Mouse (Mus musculus): Measurements from ENCODE around the gene Hspb1. TPM values are rescaled to one million over a fixed set of nuclear protein-coding genes. Genes with fewer than 3 reads are reported as not detected.

Gene Hspb1
- polyA plus RNA-seq, 1 experiment, result 638 TPM

DNA sequence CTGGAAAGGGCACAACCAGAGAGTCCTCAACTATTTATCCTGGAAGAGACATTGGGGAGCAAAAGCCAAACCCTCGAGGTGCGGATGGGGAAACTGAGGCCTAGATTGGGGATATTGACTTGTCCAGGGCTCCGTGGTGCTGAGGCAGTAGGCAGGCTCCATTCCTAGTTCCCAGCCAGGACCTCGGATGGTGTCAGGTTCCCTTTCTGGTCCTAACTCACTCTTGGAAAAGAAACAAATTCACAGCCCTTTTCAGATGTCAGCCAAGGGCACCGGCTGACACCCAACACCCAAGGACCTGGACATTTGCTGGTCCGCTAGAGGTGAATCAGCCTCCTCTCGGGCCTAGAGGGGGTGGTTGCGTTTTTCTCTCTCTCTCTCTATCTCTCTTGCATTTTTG lies 21.1 kb upstream of the Hspb1 start:
- Histone ChIP-seq H3K36me3 (ENCODE audit: control insufficient read depth, insufficient read depth) (no peaks in the 10 kb centered on the region), H3K79me3 (ENCODE audit: low read depth) (no peaks in the 10 kb centered on the region), H3K4me3 (ENCODE audit: insufficient read depth, poor library complexity, severe bottlenecking) (no peak overlapping the region), H3ac (ENCODE audit: control insufficient read depth, insufficient read length, low read depth) (no peak overlapping the region), H3K27me3 (ENCODE audit: control insufficient read depth, insufficient read depth, insufficient read length) (peaks cover 23% of the 10 kb centered on the region), H3K79me2 (ENCODE audit: control insufficient read depth, insufficient read depth) (no peaks in the 10 kb centered on the region)
- TF ChIP-seq CTCF (IDR thresholded peaks at IDR 0.05; ENCODE audit: control insufficient read depth, insufficient read depth, insufficient read length) (no peak), MAX (IDR thresholded peaks at IDR 0.05) (no peak), MYOD1 (IDR thresholded peaks at IDR 0.05; ENCODE audit: control insufficient read depth, insufficient read length, low read depth) (no peak), MYOG (IDR thresholded peaks at IDR 0.05; ENCODE audit: control insufficient read depth, extremely low read depth, insufficient read length) (no peak), CEBPB (IDR thresholded peaks at IDR 0.05; ENCODE audit: low read depth) (no peak), FOSL1 (IDR thresholded peaks at IDR 0.05; ENCODE audit: insufficient read depth, low read length, poor library complexity, severe bottlenecking) (no peak), USF1 (IDR thresholded peaks at IDR 0.05; ENCODE audit: low read depth) (no peak)

DNA sequence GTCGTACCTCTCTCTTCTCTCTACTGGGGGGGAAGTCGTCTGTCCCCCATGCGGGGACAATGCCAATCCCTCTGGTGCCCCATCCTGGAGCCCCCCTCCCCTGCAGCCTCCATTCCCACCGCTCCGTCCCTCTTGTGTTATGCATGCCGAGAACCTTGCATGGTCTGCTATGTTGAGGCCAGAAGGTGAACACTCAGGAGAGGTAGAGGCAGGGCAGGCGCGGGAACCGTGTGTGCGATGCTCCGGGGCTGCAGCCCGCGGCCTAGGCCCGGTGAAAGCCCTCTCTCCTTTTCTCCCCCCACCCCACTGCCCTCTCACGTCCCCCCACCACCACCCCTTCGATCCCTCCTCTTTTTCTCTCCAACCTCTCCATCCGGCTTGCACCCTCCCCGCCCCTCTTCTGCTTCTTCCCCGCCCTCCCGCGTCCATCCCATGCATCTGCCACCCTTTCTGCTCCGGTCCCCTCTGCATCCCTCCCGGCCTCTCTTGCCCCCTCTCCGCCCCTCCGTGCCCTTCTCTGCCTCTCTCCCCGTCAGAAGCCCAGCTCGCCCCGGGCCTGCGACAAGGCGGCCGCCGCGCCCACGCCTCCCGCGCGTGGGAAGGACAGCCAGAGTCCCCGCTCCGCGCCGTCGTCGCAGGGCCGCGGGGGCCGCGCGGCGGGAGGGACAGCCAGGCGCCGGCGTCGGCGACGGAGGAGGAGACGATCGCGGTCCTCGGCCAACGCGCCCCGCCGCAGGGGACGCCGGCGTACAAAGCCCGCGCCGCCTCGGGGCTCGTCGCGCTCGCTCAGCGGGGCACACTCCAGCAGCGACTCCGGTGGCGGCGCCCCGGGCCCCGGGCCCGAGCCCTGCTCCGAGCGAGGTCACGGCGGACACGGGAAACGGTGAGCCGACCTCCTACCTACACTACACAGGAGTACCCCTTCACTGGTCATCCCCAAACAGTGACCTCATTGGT lies 19.8 kb upstream of the Hspb1 start:
- no peaks in the 10 kb centered on the region for H3K36me3 ChIP-seq (ENCODE audit: control insufficient read depth, insufficient read depth)
- no peaks in the 10 kb centered on the region for H3K79me3 ChIP-seq (ENCODE audit: low read depth)
- H3K79me2 ChIP-seq (ENCODE audit: control insufficient read depth, insufficient read depth), result no peaks in the 10 kb centered on the region
- H3K27me3 ChIP-seq (ENCODE audit: control insufficient read depth, insufficient read depth, insufficient read length), result peaks cover 23% of the 10 kb centered on the region
- H3ac ChIP-seq (ENCODE audit: control insufficient read depth, insufficient read length, low read depth), result no peak overlapping the region
- H3K4me3 ChIP-seq (ENCODE audit: insufficient read depth, poor library complexity, severe bottlenecking), result no peak overlapping the region
- TF ChIP-seq CTCF (IDR thresholded peaks at IDR 0.05; ENCODE audit: control insufficient read depth, insufficient read depth, insufficient read length) (no peak), MYOG (IDR thresholded peaks at IDR 0.05; ENCODE audit: control insufficient read depth, extremely low read depth, insufficient read length) (no peak), MYOD1 (IDR thresholded peaks at IDR 0.05; ENCODE audit: control insufficient read depth, insufficient read length, low read depth) (no peak), CEBPB (IDR thresholded peaks at IDR 0.05; ENCODE audit: low read depth) (no peak), USF1 (IDR thresholded peaks at IDR 0.05; ENCODE audit: low read depth) (no peak), FOSL1 (IDR thresholded peaks at IDR 0.05; ENCODE audit: insufficient read depth, low read length, poor library complexity, severe bottlenecking) (no peak), MAX (IDR thresholded peaks at IDR 0.05) (no peak)

GRCm38 (mm10) chr5:135868653-135869052 lies 19.1 kb upstream of the Hspb1 start:
- Histone ChIP-seq H3K79me3 (ENCODE audit: low read depth) (no peaks in the 10 kb centered on the region), H3K79me2 (ENCODE audit: control insufficient read depth, insufficient read depth) (no peaks in the 10 kb centered on the region), H3K27me3 (ENCODE audit: control insufficient read depth, insufficient read depth, insufficient read length) (peaks cover 19% of the 10 kb centered on the region), H3K36me3 (ENCODE audit: control insufficient read depth, insufficient read depth) (no peaks in the 10 kb centered on the region), H3K4me3 (ENCODE audit: insufficient read depth, poor library complexity, severe bottlenecking) (no peak overlapping the region), H3ac (ENCODE audit: control insufficient read depth, insufficient read length, low read depth) (no peak overlapping the region)
- TF ChIP-seq MYOD1 (IDR thresholded peaks at IDR 0.05; ENCODE audit: control insufficient read depth, insufficient read length, low read depth) (no peak), MAX (IDR thresholded peaks at IDR 0.05) (no peak), USF1 (IDR thresholded peaks at IDR 0.05; ENCODE audit: low read depth) (no peak), MYOG (IDR thresholded peaks at IDR 0.05; ENCODE audit: control insufficient read depth, extremely low read depth, insufficient read length) (no peak), CTCF (IDR thresholded peaks at IDR 0.05; ENCODE audit: control insufficient read depth, insufficient read depth, insufficient read length) (no peak), CEBPB (IDR thresholded peaks at IDR 0.05; ENCODE audit: low read depth) (no peak)

- Histone ChIP-seq H3K36me3 (ENCODE audit: control insufficient read depth, insufficient read depth) (no peaks in the 10 kb centered on the region), H3K79me2 (ENCODE audit: control insufficient read depth, insufficient read depth) (no peaks in the 10 kb centered on the region), H3K4me3 (ENCODE audit: insufficient read depth, poor library complexity, severe bottlenecking) (no peak overlapping the region), H3K79me3 (ENCODE audit: low read depth) (no peaks in the 10 kb centered on the region), H3ac (ENCODE audit: control insufficient read depth, insufficient read length, low read depth) (no peak overlapping the region), H3K27me3 (ENCODE audit: control insufficient read depth, insufficient read depth, insufficient read length) (peaks cover 12% of the 10 kb centered on the region)
- TF ChIP-seq USF1 (IDR thresholded peaks at IDR 0.05; ENCODE audit: low read depth) (no peak), MAX (IDR thresholded peaks at IDR 0.05) (no peak), MYOG (IDR thresholded peaks at IDR 0.05; ENCODE audit: control insufficient read depth, extremely low read depth, insufficient read length) (no peak), MYOD1 (IDR thresholded peaks at IDR 0.05; ENCODE audit: control insufficient read depth, insufficient read length, low read depth) (no peak), CEBPB (IDR thresholded peaks at IDR 0.05; ENCODE audit: low read depth) (no peak), CTCF (IDR thresholded peaks at IDR 0.05; ENCODE audit: control insufficient read depth, insufficient read depth, insufficient read length) (no peak), FOSL1 (IDR thresholded peaks at IDR 0.05; ENCODE audit: insufficient read depth, low read length, poor library complexity, severe bottlenecking) (no peak)
These were observed 17.9 kb upstream of the Hspb1 start for GRCm38 (mm10) chr5:135869661-135870423.

DNA sequence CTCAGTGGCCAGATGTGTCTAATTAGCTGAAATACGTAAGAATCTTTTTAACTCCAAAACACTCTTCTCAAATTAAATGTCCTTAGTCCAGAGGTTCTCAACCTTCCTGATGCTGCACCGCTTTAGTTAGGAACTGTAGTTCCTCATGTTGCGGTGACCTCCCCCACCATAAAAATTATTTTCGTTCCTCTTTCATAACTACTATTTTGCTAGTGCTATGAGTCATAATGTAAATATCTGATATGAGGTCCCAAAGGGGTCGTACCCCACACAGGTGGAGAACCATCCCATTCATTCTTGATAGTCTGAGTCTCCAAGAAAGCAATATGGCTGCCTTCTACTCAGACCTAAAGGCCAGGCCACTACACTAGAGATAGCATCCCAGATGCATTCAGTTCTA lies 17.2 kb upstream of the Hspb1 start:
- TF ChIP-seq MAX (IDR thresholded peaks at IDR 0.05) (no peak), FOSL1 (IDR thresholded peaks at IDR 0.05; ENCODE audit: insufficient read depth, low read length, poor library complexity, severe bottlenecking) (no peak), CTCF (IDR thresholded peaks at IDR 0.05; ENCODE audit: control insufficient read depth, insufficient read depth, insufficient read length) (no peak), USF1 (IDR thresholded peaks at IDR 0.05; ENCODE audit: low read depth) (no peak), CEBPB (IDR thresholded peaks at IDR 0.05; ENCODE audit: low read depth) (no peak), MYOG (IDR thresholded peaks at IDR 0.05; ENCODE audit: control insufficient read depth, extremely low read depth, insufficient read length) (no peak)
- H3K27me3 ChIP-seq (ENCODE audit: control insufficient read depth, insufficient read depth, insufficient read length), result peaks cover 12% of the 10 kb centered on the region
- no peak overlapping the region for H3K4me3 ChIP-seq (ENCODE audit: insufficient read depth, poor library complexity, severe bottlenecking)
- H3K79me3 ChIP-seq (ENCODE audit: low read depth), result no peaks in the 10 kb centered on the region
- no peak overlapping the region for H3ac ChIP-seq (ENCODE audit: control insufficient read depth, insufficient read length, low read depth)
- no peaks in the 10 kb centered on the region for H3K36me3 ChIP-seq (ENCODE audit: control insufficient read depth, insufficient read depth)
- no peaks in the 10 kb centered on the region for H3K79me2 ChIP-seq (ENCODE audit: control insufficient read depth, insufficient read depth)
